Mouse (Mus musculus) heart, embryonic 15.5 days (tissue): ENCODE results near the gene Kctd12b. TPM values are rescaled to one million over a fixed set of nuclear protein-coding genes. Genes with fewer than 3 reads are reported as not detected.
"Not testable (repeated sequence)": the region's sequence is repeated elsewhere in the genome, so short reads cannot be mapped to it uniquely, and the experiment has no call there.

Experiments
- ATAC-seq: fragments of 200-750 bp; cut with Nextera tagmentation; replicated peaks from 2 replicates; pipeline ENCODE4 v1.8.0; 2017; ENCODE audit warnings: low read depth, moderate TSS enrichment; ENCODE audit not compliant: insufficient number of reproducible peaks, insufficient read depth, low FRiP score
- H3K27ac ChIP-seq: fragments of 300-500 bp; sonication (generic); 2 replicates; pipeline ENCODE4 v1.5.1; 2015; ENCODE audit warnings: mild to moderate bottlenecking, inconsistent platforms
- H3K27me3 ChIP-seq: fragments of 300-500 bp; sonication (generic); 2 replicates; pipeline ENCODE4 v1.6.1; 2015; ENCODE audit warnings: inconsistent platforms
- H3K36me3 ChIP-seq: fragments of 300-500 bp; sonication (generic); 2 replicates; pipeline ENCODE4 v1.6.1; 2015; ENCODE audit warnings: mild to moderate bottlenecking, inconsistent platforms
- H3K4me1 ChIP-seq: fragments of 300-500 bp; sonication (generic); replicated peaks from 2 replicates; pipeline ENCODE4 v1.6.1; 2015; ENCODE audit warnings: inconsistent platforms
- H3K4me2 ChIP-seq: fragments of 300-500 bp; sonication (generic); 2 replicates; pipeline ENCODE4 v1.6.1; 2015; ENCODE audit warnings: inconsistent platforms, mild to moderate bottlenecking, moderate library complexity
- H3K4me3 ChIP-seq: fragments of 300-500 bp; sonication (generic); 2 replicates; pipeline ENCODE4 v1.5.1; 2015; ENCODE audit warnings: mild to moderate bottlenecking, inconsistent platforms
- H3K9ac ChIP-seq: fragments of 300-500 bp; sonication (generic); 2 replicates; pipeline ENCODE4 v1.6.1; 2015; ENCODE audit warnings: mild to moderate bottlenecking, inconsistent platforms
- H3K9me3 ChIP-seq: fragments of 300-500 bp; sonication (generic); replicated peaks from 2 replicates; pipeline ENCODE4 v1.6.1; 2016; ENCODE audit warnings: inconsistent platforms
- WGBS: fragments of 180-500 bp; shearing (Covaris S2); methylation state at CpG from one replicate; pipeline ENCODE4 v1.1.7; 2015; ENCODE audit warnings: mixed read lengths; 5-methylcytosine and 5-hydroxymethylcytosine counted together
- polyA plus RNA-seq: library from polyadenylated mRNA; unstranded; fragments of >200 nt; fragmentation: Nextera tagmentation; extraction: Ambion mirVana; gene quantifications from 2 replicates; pipeline ENCODE4 v1.2.1, GENCODE M21; 2015

The Kctd12b gene
- polyA plus RNA-seq: 4.5 and 5.1 TPM in 2 replicates

GRCm38 (mm10) chrX:153695782-153696395, at the start of gene Kctd12b:
TSS of gene Kctd12b (minus strand) at chrX:153696391.
- Histone ChIP-seq H3K27ac (peak within 1 kb of the TSS; percentile 70), H3K27me3 (no peaks in the 10 kb centered on the region), H3K4me2 (peak within 1 kb of the TSS; percentile 53), H3K9me3 (no peaks in the 10 kb centered on the region), H3K36me3 (no peaks in the 10 kb centered on the region), H3K9ac (peak within 1 kb of the TSS; percentile 41), H3K4me3 (peak within 1 kb of the TSS; percentile 50), H3K4me1 (no peaks in the 10 kb centered on the region)
- WGBS: 21% methylated on average over 11 of the region's 11 CpGs
- 0 out of 2 replicates have a peak, but pooled peaks have one; percentile 58 for ATAC-seq

GRCm38 (mm10) chrX:153742493-153742892, 46.3 kb upstream of the Kctd12b start:
- Histone ChIP-seq H3K36me3 (no peaks in the 10 kb centered on the region), H3K9ac (no peak overlapping the region), H3K4me3 (no peak overlapping the region), H3K4me1 (no peaks in the 10 kb centered on the region), H3K4me2 (no peak overlapping the region), H3K27ac (no peak overlapping the region), H3K27me3 (no peaks in the 10 kb centered on the region), H3K9me3 (no peaks in the 10 kb centered on the region)
- WGBS: 83% methylated on average over 3 of the region's 3 CpGs
- ATAC-seq: no peak

GRCm38 (mm10) chrX:153735697-153736096, 39.5 kb upstream of the Kctd12b start:
- H3K9ac ChIP-seq: no peak overlapping the region
- H3K27me3 ChIP-seq: no peaks in the 10 kb centered on the region
- H3K4me3 ChIP-seq: no peak overlapping the region
- H3K9me3 ChIP-seq: no peaks in the 10 kb centered on the region
- H3K36me3 ChIP-seq: no peaks in the 10 kb centered on the region; the same call in 1 of the 2 replicates
- H3K27ac ChIP-seq: no peak overlapping the region
- whole genome bisulfite sequencing: 65% methylated on average over 4 of the region's 4 CpGs
- no peak overlapping the region for H3K4me2 ChIP-seq
- ATAC-seq: no peak
- no peaks in the 10 kb centered on the region for H3K4me1 ChIP-seq

- Histone ChIP-seq H3K27me3 (no peaks in the 10 kb centered on the region), H3K4me2 (peak overlapping the region; percentile 55), H3K9ac (no peak overlapping the region), H3K36me3 (no peaks in the 10 kb centered on the region), H3K27ac (no peak overlapping the region), H3K4me3 (peak overlapping the region; percentile 66), H3K4me1 (no peaks in the 10 kb centered on the region), H3K9me3 (no peaks in the 10 kb centered on the region)
- no peak for ATAC-seq
- WGBS: 29% methylated on average over 3 of the region's 3 CpGs
Observed at GRCm38 (mm10) chrX:153724400-153724799, 28.2 kb upstream of the Kctd12b start.

- Histone ChIP-seq H3K4me1 (no peaks in the 10 kb centered on the region), H3K9ac (peak within 1 kb of the TSS; percentile 67), H3K36me3 (no peaks in the 10 kb centered on the region), H3K27me3 (no peaks in the 10 kb centered on the region), H3K9me3 (no peaks in the 10 kb centered on the region), H3K4me2 (peak within 1 kb of the TSS; percentile 60), H3K4me3 (peak within 1 kb of the TSS; percentile 66), H3K27ac (peak within 1 kb of the TSS; percentile 74)
- ATAC-seq: peak; percentile 90
- WGBS: 8% methylated on average over 32 of the region's 32 CpGs
Observed at GRCm38 (mm10) chrX:153723110-153723916, 27.1 kb upstream of the Kctd12b start, which contains the start of gene Nbdy. TSS of gene Nbdy (plus strand) at chrX:153723590.

- H3K27ac ChIP-seq: no peak overlapping the region
- H3K4me1 ChIP-seq: no peaks in the 10 kb centered on the region
- no peaks in the 10 kb centered on the region for H3K27me3 ChIP-seq
- no peak overlapping the region for H3K9ac ChIP-seq
- H3K9me3 ChIP-seq: no peaks in the 10 kb centered on the region
- no peak overlapping the region for H3K4me2 ChIP-seq
- no peak overlapping the region for H3K4me3 ChIP-seq
- WGBS: 36% methylated on average over 4 of the region's 4 CpGs
- no peaks in the 10 kb centered on the region for H3K36me3 ChIP-seq
- ATAC-seq: no peak
Observed at GRCm38 (mm10) chrX:153719602-153720001, 23.4 kb upstream of the Kctd12b start.

- Histone ChIP-seq H3K4me2 (no peak overlapping the region), H3K36me3 (no peaks in the 10 kb centered on the region), H3K9ac (no peak overlapping the region), H3K9me3 (no peaks in the 10 kb centered on the region), H3K4me1 (no peaks in the 10 kb centered on the region), H3K27me3 (no peaks in the 10 kb centered on the region), H3K4me3 (no peak overlapping the region), H3K27ac (no peak overlapping the region)
- WGBS: 78% methylated on average over 2 of the region's 2 CpGs
- ATAC-seq: no peak
Observed at GRCm38 (mm10) chrX:153716716-153717115, 20.5 kb upstream of the Kctd12b start.

- Histone ChIP-seq H3K4me2 (no peak overlapping the region), H3K36me3 (no peaks in the 10 kb centered on the region), H3K9me3 (no peaks in the 10 kb centered on the region), H3K4me1 (no peaks in the 10 kb centered on the region), H3K27ac (no peak overlapping the region), H3K27me3 (no peaks in the 10 kb centered on the region), H3K9ac (no peak overlapping the region), H3K4me3 (no peak overlapping the region)
- ATAC-seq: no peak
- 23% methylated on average over 4 of the region's 4 CpGs for WGBS
Observed at GRCm38 (mm10) chrX:153707735-153708134, 11.5 kb upstream of the Kctd12b start.

- Histone ChIP-seq H3K27me3 (no peaks in the 10 kb centered on the region), H3K9ac (no peak overlapping the region), H3K4me2 (no peak overlapping the region), H3K4me3 (no peak overlapping the region), H3K4me1 (no peaks in the 10 kb centered on the region), H3K36me3 (no peaks in the 10 kb centered on the region), H3K9me3 (no peaks in the 10 kb centered on the region), H3K27ac (no peak overlapping the region)
- 63% methylated on average over 3 of the region's 3 CpGs for WGBS
- ATAC-seq: no peak
Observed at GRCm38 (mm10) chrX:153700463-153700862, 4.3 kb upstream of the Kctd12b start.

GRCm38 (mm10) chrX:153668233-153668632, 28.0 kb downstream of the Kctd12b start:
- H3K4me1 ChIP-seq, ATAC-seq, H3K9me3 ChIP-seq, H3K27me3 ChIP-seq, H3K9ac ChIP-seq, H3K36me3 ChIP-seq, H3K4me2 ChIP-seq, H3K27ac ChIP-seq, H3K4me3 ChIP-seq: not testable (repeated sequence)
- whole genome bisulfite sequencing: 70% methylated on average over 2 of the region's 2 CpGs

- no peak for ATAC-seq
- H3K36me3 ChIP-seq: no peaks in the 10 kb centered on the region
- no peak overlapping the region for H3K9ac ChIP-seq
- H3K4me2 ChIP-seq: no peak overlapping the region
- no peak overlapping the region for H3K27ac ChIP-seq
- WGBS: 72% methylated on average over 3 of the region's 3 CpGs
- H3K9me3 ChIP-seq: no peaks in the 10 kb centered on the region
- no peak overlapping the region for H3K4me3 ChIP-seq
- H3K27me3 ChIP-seq: no peaks in the 10 kb centered on the region
- no peaks in the 10 kb centered on the region for H3K4me1 ChIP-seq
Observed at GRCm38 (mm10) chrX:153664903-153665302, 31.3 kb downstream of the Kctd12b start.
